Mouse (Mus musculus) heart, postnatal 4 days (tissue): ENCODE measurements at regions not wholly inside any gene's neighbourhood (a gene's known extent, or its start where the extent isn't known, plus 50 kb on each side); places are given as distances from the start of the nearest gene placed in this dataset.
"Not testable (repeated sequence)": the region's sequence is repeated elsewhere in the genome, so short reads cannot be mapped to it uniquely, and the experiment has no call there.

Experiments used
- DNase-seq: peaks from one replicate; pipeline ENCODE4 v3.0.0; 2021

GRCm38 (mm10) chr1:108110984-108111383 is 521.2 kb downstream of the Serpinb8 start:
- no peak for DNase-seq

- no peak for DNase-seq
These were observed 537.6 kb downstream of the Serpinb8 start for GRCm38 (mm10) chr1:108127393-108127792.

GRCm38 (mm10) chr1:108132006-108132405 is 542.2 kb downstream of the Serpinb8 start:
- no peak for DNase-seq

GRCm38 (mm10) chr1:108135346-108135745 is 545.5 kb downstream of the Serpinb8 start:
- not testable (repeated sequence) for DNase-seq

- DNase-seq = no peak
These were observed 554.3 kb downstream of the Serpinb8 start for GRCm38 (mm10) chr1:108144114-108144513.

GRCm38 (mm10) chr1:108181350-108182167 is 591.8 kb downstream of the Serpinb8 start:
- no peak for DNase-seq

- DNase-seq = no peak
These were observed 592.3 kb downstream of the Serpinb8 start for GRCm38 (mm10) chr1:108182168-108182539.

- DNase-seq = no peak
These were observed 634.2 kb downstream of the Serpinb8 start for GRCm38 (mm10) chr1:108224047-108224446.

GRCm38 (mm10) chr1:108240152-108240551 is 650.3 kb downstream of the Serpinb8 start:
- DNase-seq = no peak

GRCm38 (mm10) chr1:108255147-108255546 is 665.3 kb downstream of the Serpinb8 start:
- no peak for DNase-seq

GRCm38 (mm10) chr1:108259355-108259754 is 669.5 kb downstream of the Serpinb8 start:
- DNase-seq = no peak

- DNase-seq = no peak
These were observed 692.3 kb downstream of the Serpinb8 start for GRCm38 (mm10) chr1:108282099-108282498.

- DNase-seq = no peak
These were observed 696.8 kb downstream of the Serpinb8 start for GRCm38 (mm10) chr1:108286571-108286970.
